9 mouse cellular contexts compared by ENCODE assay signal in the genomic region with DNA sequence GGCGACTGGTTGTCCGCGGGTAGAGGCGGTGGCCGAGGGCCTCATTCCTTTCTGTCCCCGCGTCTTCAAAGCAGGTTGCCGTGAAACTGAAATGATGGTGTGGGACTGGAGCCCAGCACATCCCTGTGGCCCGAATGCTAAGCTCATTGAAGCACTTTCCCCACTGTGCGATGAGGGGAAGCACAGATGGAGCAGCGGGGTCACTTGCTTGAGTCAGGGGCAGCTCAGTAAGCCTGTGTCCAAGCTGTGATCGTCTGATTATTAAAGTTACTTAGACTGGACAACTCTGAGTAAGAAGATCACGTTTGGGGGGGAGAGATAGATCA. TPM values are rescaled to one million over a fixed set of nuclear protein-coding genes. Genes with fewer than 3 reads are reported as not detected.
DNase-seq lines count a peak whose midpoint lies in the region; ATAC-seq and TF ChIP-seq lines count a peak whose summit lies in the region.
"Had no signal": no experiment of that assay in that cellular context is flagged by ENCODE, and none has a peak within 500 bp of the region (broad histone marks: within the 10 kb centered on the region; RNA-seq: fewer than 3 reads in every experiment).

No protein-coding gene starts in this region.

- peak overlapping the region; percentile 67 for H3K9ac ChIP-seq in heart, adult 2 months (ENCODE audit: low read depth, low read length)
- H3K9ac ChIP-seq in liver, embryonic 11.5 days (ENCODE audit: low read depth, low read length), result peak overlapping the region; percentile 68
- peak overlapping the region; percentile 76 for H3K9ac ChIP-seq in stomach, postnatal 0 days (ENCODE audit: low read length)

- no peaks in the 10 kb centered on the region for H3K9me3 ChIP-seq in liver, embryonic 11.5 days (ENCODE audit: control insufficient read depth, low read length)
- no peaks in the 10 kb centered on the region for H3K9me3 ChIP-seq in stomach, postnatal 0 days (ENCODE audit: control insufficient read depth, low read length)

- H3K27ac ChIP-seq in heart, adult 2 months, result peak overlapping the region; percentile 65
- no peak overlapping the region for H3K27ac ChIP-seq in thymus, adult 2 months (ENCODE audit: control insufficient read depth, insufficient read depth, low read length)
- H3K27ac ChIP-seq in liver, embryonic 11.5 days (ENCODE audit: low read depth, low read length), result no peak overlapping the region
- no peak overlapping the region for H3K27ac ChIP-seq in stomach, postnatal 0 days (replicated peaks)

- H3K79me2 ChIP-seq in heart, adult 2 months (replicated peaks; ENCODE audit: control insufficient read depth, insufficient read depth, low read length), result no peaks in the 10 kb centered on the region

- TF ChIP-seq POLR2A in heart, adult 2 months (IDR thresholded peaks at IDR 0.05; ENCODE audit: insufficient read depth, low read depth, low read length), result no peak
- TF ChIP-seq POLR2A in thymus, adult 2 months (IDR thresholded peaks at IDR 0.05; ENCODE audit: control insufficient read depth, extremely low read depth, insufficient read depth, low read length, poor library complexity), result no peak

- intact Hi-C loops in heart, adult 2 months (cut with DNase I), result loop anchor here (1.0 to 2.0 kb wide), 3 partner anchors 31 to 63 kb away; partner anchors contain the start of gene Nudt3

- TF ChIP-seq CTCF in heart, adult 2 months (IDR thresholded peaks at IDR 0.05), result no peak
- TF ChIP-seq CTCF in thymus, adult 2 months (IDR thresholded peaks at IDR 0.05; ENCODE audit: borderline replicate concordance, control insufficient read depth, extremely low read depth, insufficient read depth, low read length, poor library complexity), result no peak
- no peak for TF ChIP-seq CTCF in stomach, postnatal 0 days (IDR thresholded peaks at IDR 0.05; ENCODE audit: low read depth)

- no peak for ATAC-seq in liver, embryonic 11.5 days (replicated peaks; ENCODE audit: low FRiP score)
- ATAC-seq in stomach, postnatal 0 days (ENCODE audit: low FRiP score, low TSS enrichment), result no peak

- H3K27me3 ChIP-seq in heart, adult 2 months (ENCODE audit: control insufficient read depth, insufficient read depth, low read length), result no peaks in the 10 kb centered on the region
- no peaks in the 10 kb centered on the region for H3K27me3 ChIP-seq in thymus, adult 2 months (ENCODE audit: control insufficient read depth, insufficient read depth, low read length)
- no peaks in the 10 kb centered on the region for H3K27me3 ChIP-seq in liver, embryonic 11.5 days (replicated peaks; ENCODE audit: control insufficient read depth, insufficient read depth, low read length)
- no peaks in the 10 kb centered on the region for H3K27me3 ChIP-seq in stomach, postnatal 0 days (ENCODE audit: control insufficient read depth, insufficient read depth, low read length)

- DNase-seq in heart, adult 2 months, result no peak
- no peak for DNase-seq in heart, adult 9 months (ENCODE audit: low spot score in 2 of 2)
- no peak for DNase-seq in thymus, adult 2 months
- DNase-seq in thymus, postnatal 36 days, result no peak
- DNase-seq in liver, embryonic 11.5 days (ENCODE audit: low spot score), result no peak
- DNase-seq in stomach, postnatal 0 days (ENCODE audit: low spot score), result no peak
- no peak for DNase-seq in T-cell, adult 2 months (ENCODE audit: low spot score)
- no peak for DNase-seq in adipocyte (ENCODE audit: low spot score)

- H3K4me3 ChIP-seq in heart, adult 2 months, result peak overlapping the region; percentile 63
- peak overlapping the region; percentile 48 for H3K4me3 ChIP-seq in thymus, adult 2 months (ENCODE audit: control insufficient read depth, insufficient read depth, low read length)
- H3K4me3 ChIP-seq in liver, embryonic 11.5 days (ENCODE audit: low read depth, low read length), result peak overlapping the region; percentile 75
- peak overlapping the region; percentile 63 for H3K4me3 ChIP-seq in stomach, postnatal 0 days (ENCODE audit: low read depth, low read length)

- H3K36me3 ChIP-seq in heart, adult 2 months (ENCODE audit: control insufficient read depth, insufficient read depth, low read length), result no peaks in the 10 kb centered on the region
- peaks cover 11% of the 10 kb centered on the region for H3K36me3 ChIP-seq in thymus, adult 2 months (ENCODE audit: control insufficient read depth, insufficient read depth, low read length)
- H3K36me3 ChIP-seq in liver, embryonic 11.5 days (ENCODE audit: control insufficient read depth, insufficient read depth, low read length), result peaks cover 14% of the 10 kb centered on the region
- no peaks in the 10 kb centered on the region for H3K36me3 ChIP-seq in stomach, postnatal 0 days (ENCODE audit: control insufficient read depth, insufficient read depth, low read length)

- H3K4me1 ChIP-seq in heart, adult 2 months (ENCODE audit: control insufficient read depth, insufficient read depth, low read length), result peaks cover 2% of the 10 kb centered on the region; the same call in 1 of the 2 replicates
- peaks cover 35% of the 10 kb centered on the region for H3K4me1 ChIP-seq in thymus, adult 2 months (replicated peaks; ENCODE audit: control insufficient read depth, insufficient read depth, low read length)
- H3K4me1 ChIP-seq in liver, embryonic 11.5 days (replicated peaks; ENCODE audit: control insufficient read depth, insufficient read depth, low read length), result peaks cover 26% of the 10 kb centered on the region
- H3K4me1 ChIP-seq in stomach, postnatal 0 days (replicated peaks; ENCODE audit: control insufficient read depth, insufficient read depth), result 0 out of 2 replicates have a peak, but pooled peaks cover 3% of the 10 kb centered on the region

- H3K4me2 ChIP-seq in liver, embryonic 11.5 days, result peak overlapping the region; percentile 98
- peak overlapping the region; percentile 98 for H3K4me2 ChIP-seq in stomach, postnatal 0 days (replicated peaks; ENCODE audit: low read depth)

- 0% methylated on average over 13 of the region's 13 CpGs for WGBS in heart, adult 2 months
- 2% methylated on average over 13 of the region's 13 CpGs for WGBS in thymus, adult 2 months
- WGBS in liver, embryonic 11.5 days, result 0% methylated on average over 13 of the region's 13 CpGs
- WGBS in stomach, postnatal 0 days, result under 1% methylated on average over 13 of the region's 13 CpGs

- no peak for TF ChIP-seq EP300 in heart, adult 2 months (IDR thresholded peaks at IDR 0.05; ENCODE audit: insufficient read depth, low read depth, low read length)
- TF ChIP-seq EP300 in stomach, postnatal 0 days (optimal IDR thresholded peaks at IDR 0.05), result no peak

RNA-seq across cellular contexts. Expression of gene AI413582, which starts 0.3 kb away (rescaled TPM):
- 1 to 10 TPM; 9.1 TPM for total RNA-seq in heart, adult 2 months (2021)
- 14.1 and 22.4 TPM in 2 replicates for polyA plus RNA-seq in heart, adult 2 months (2012; rRNA removed)
- 89.4 and 120 TPM in 2 replicates for polyA plus RNA-seq in thymus, adult 2 months (2012; rRNA removed)
- polyA plus RNA-seq in liver, embryonic 11.5 days (2014; fragmentation: Nextera tagmentation; extraction: Ambion mirVana), result 23.6 and 28.4 TPM in 2 replicates
- polyA plus RNA-seq in stomach, postnatal 0 days (2015; fragmentation: Nextera tagmentation; extraction: Ambion mirVana), result 37.1 and 37.7 TPM in 2 replicates

RNA-seq across cellular contexts. Expression of gene Hmga1, which starts 9.6 kb away (rescaled TPM):
- total RNA-seq in heart, adult 2 months (2021), result 10 to 100 TPM; 47.5 to 48.2 TPM
- 73.8 and 78.0 TPM in 2 replicates for polyA plus RNA-seq in heart, adult 2 months (2012; rRNA removed)
- polyA plus RNA-seq in thymus, adult 2 months (2012; rRNA removed), result 430 and 578 TPM in 2 replicates
- 667 and 675 TPM in 2 replicates for polyA plus RNA-seq in liver, embryonic 11.5 days (2014; fragmentation: Nextera tagmentation; extraction: Ambion mirVana)
- 71.1 and 78.4 TPM in 2 replicates for polyA plus RNA-seq in stomach, postnatal 0 days (2015; fragmentation: Nextera tagmentation; extraction: Ambion mirVana)

RNA-seq across cellular contexts. Expression of gene Grm4, which starts 44.7 kb away (rescaled TPM):
- total RNA-seq in heart, adult 2 months (2021), result under 1 TPM; 0.13 to 0.16 TPM
- polyA plus RNA-seq in heart, adult 2 months (2012; rRNA removed), result 0.47 and 0.53 TPM in 2 replicates
- polyA plus RNA-seq in thymus, adult 2 months (2012; rRNA removed), result 1.5 and 1.9 TPM in 2 replicates
- polyA plus RNA-seq in liver, embryonic 11.5 days (2014; fragmentation: Nextera tagmentation; extraction: Ambion mirVana), result 0.12 and 0.18 TPM in 2 replicates
- polyA plus RNA-seq in stomach, postnatal 0 days (2015; fragmentation: Nextera tagmentation; extraction: Ambion mirVana), result 0.16 TPM in 2 replicates
- total RNA-seq: monocyte, adult 5-6 weeks had no signal

RNA-seq across cellular contexts. Expression of gene Nudt3, which starts 57.4 kb away (rescaled TPM):
- total RNA-seq in heart, adult 2 months (2021), result 100 to 1,000 TPM; 330 to 346 TPM
- 143 and 189 TPM in 2 replicates for polyA plus RNA-seq in heart, adult 2 months (2012; rRNA removed)
- polyA plus RNA-seq in thymus, adult 2 months (2012; rRNA removed), result 86.3 and 110 TPM in 2 replicates
- 19.6 and 26.1 TPM in 2 replicates for polyA plus RNA-seq in liver, embryonic 11.5 days (2014; fragmentation: Nextera tagmentation; extraction: Ambion mirVana)
- 40.6 and 43.9 TPM in 2 replicates for polyA plus RNA-seq in stomach, postnatal 0 days (2015; fragmentation: Nextera tagmentation; extraction: Ambion mirVana)
